Mouse (Mus musculus) megakaryocyte, embryonic 14.5 days (primary cell): ENCODE data around the gene Faf2.

Experiments
- FLI1 ChIP-seq: IDR thresholded peaks from 2 replicates; pipeline ENCODE4 v1.6.1; 2012; ENCODE audit warnings: low read length, inconsistent platforms, mixed read lengths
- GATA1 ChIP-seq: IDR thresholded peaks from 3 replicates; pipeline ENCODE4 v1.6.1; 2012; ENCODE audit warnings: mixed read lengths, low read length, inconsistent platforms, borderline replicate concordance

GRCm38 (mm10) chr13:54675895-54676590 lies 54.5 kb downstream of the Faf2 start:
- TF ChIP-seq FLI1: no peak
- no peak for TF ChIP-seq GATA1
